Comparison of ENCODE assay signal across 16 mouse cellular contexts in genomic region chr12:86961589-86962344, GRCm38 (mm10). TPM values are rescaled to one million over a fixed set of nuclear protein-coding genes. Genes with fewer than 3 reads are reported as not detected.
A peak's percentile ranks its signal among the peaks of the same experiment; 100 is the strongest.
DNase-seq lines count a peak whose midpoint lies in the region; ATAC-seq and TF ChIP-seq lines count a peak whose summit lies in the region.
"Had no signal": no experiment of that assay in that cellular context is flagged by ENCODE, and none has a peak within 500 bp of the region (broad histone marks: within the 10 kb centered on the region; RNA-seq: fewer than 3 reads in every experiment).

No protein-coding gene starts in this region.

- WGBS in midbrain, embryonic 11.5 days = 70% methylated on average over 11 of the region's 11 CpGs
- 61% methylated on average over 11 of the region's 11 CpGs for WGBS in midbrain, embryonic 14.5 days
- WGBS in stomach, postnatal 0 days = 73% methylated on average over 11 of the region's 11 CpGs

- no peak overlapping the region for H3K27ac ChIP-seq in midbrain, embryonic 11.5 days (ENCODE audit: low read depth, low read length)
- H3K27ac ChIP-seq in midbrain, embryonic 14.5 days (replicated peaks; ENCODE audit: low read depth, low read length) = no peak overlapping the region
- H3K27ac ChIP-seq in stomach, postnatal 0 days (replicated peaks) = 0 out of 2 replicates have a peak overlapping the region, but pooled peaks have one; percentile 13
- H3K27ac ChIP-seq: limb, embryonic 13.5 days; neural tube, embryonic 15.5 days had no signal

- no peaks in the 10 kb centered on the region for H3K9me3 ChIP-seq in midbrain, embryonic 11.5 days (ENCODE audit: control insufficient read depth, low read length)
- H3K9me3 ChIP-seq in midbrain, embryonic 14.5 days (ENCODE audit: control insufficient read depth, low read length) = no peaks in the 10 kb centered on the region
- no peaks in the 10 kb centered on the region for H3K9me3 ChIP-seq in stomach, postnatal 0 days (ENCODE audit: control insufficient read depth, low read length)
- H3K9me3 ChIP-seq: limb, embryonic 13.5 days; neural tube, embryonic 15.5 days had no signal

- DNase-seq in cerebellum, adult 11-12 months = peak; percentile 73
- no peak for DNase-seq in cerebellum, postnatal 4 days (ENCODE audit: low spot score in 2 of 2)
- DNase-seq in midbrain, embryonic 11.5 days (ENCODE audit: low spot score, missing footprints) = no peak
- no peak for DNase-seq in midbrain, embryonic 14.5 days
- peak; percentile 49 for DNase-seq in heart, postnatal 25 days (ENCODE audit: low spot score)
- DNase-seq in stomach, postnatal 0 days (ENCODE audit: low spot score) = no peak
- no peak for DNase-seq in layer of hippocampus, adult 8-10 months (ENCODE audit: low spot score in 2 of 2)
- no peak for DNase-seq in kidney, adult 9 months
- DNase-seq: adrenal gland, adult 8-10 months; forebrain, postnatal 0 days; kidney, postnatal 25 days; spleen, adult 18-20 months; thymus, postnatal 4 days had no signal

- no peak overlapping the region for H3K9ac ChIP-seq in midbrain, embryonic 11.5 days (ENCODE audit: low read length)
- no peak overlapping the region for H3K9ac ChIP-seq in midbrain, embryonic 14.5 days (replicated peaks; ENCODE audit: low read length)
- no peak overlapping the region for H3K9ac ChIP-seq in stomach, postnatal 0 days (ENCODE audit: low read length)
- H3K9ac ChIP-seq: forebrain, postnatal 0 days; limb, embryonic 13.5 days; neural tube, embryonic 15.5 days had no signal

- TF ChIP-seq EP300 in stomach, postnatal 0 days (optimal IDR thresholded peaks at IDR 0.05) = no peak

- no peaks in the 10 kb centered on the region for H3K4me1 ChIP-seq in midbrain, embryonic 11.5 days (ENCODE audit: control insufficient read depth, insufficient read depth, low read length)
- no peaks in the 10 kb centered on the region for H3K4me1 ChIP-seq in midbrain, embryonic 14.5 days (ENCODE audit: control insufficient read depth, insufficient read depth, low read length)
- H3K4me1 ChIP-seq in stomach, postnatal 0 days (replicated peaks; ENCODE audit: control insufficient read depth, insufficient read depth) = no peaks in the 10 kb centered on the region
- H3K4me1 ChIP-seq: limb, embryonic 13.5 days; neural tube, embryonic 15.5 days had no signal

- H3K27me3 ChIP-seq in midbrain, embryonic 11.5 days (ENCODE audit: control insufficient read depth, insufficient read depth, low read length) = no peaks in the 10 kb centered on the region
- no peaks in the 10 kb centered on the region for H3K27me3 ChIP-seq in midbrain, embryonic 14.5 days (ENCODE audit: control insufficient read depth, insufficient read depth, low read length)
- no peaks in the 10 kb centered on the region for H3K27me3 ChIP-seq in stomach, postnatal 0 days (ENCODE audit: control insufficient read depth, insufficient read depth, low read length)
- H3K27me3 ChIP-seq: limb, embryonic 13.5 days; neural tube, embryonic 15.5 days had no signal

- H3K4me3 ChIP-seq in midbrain, embryonic 11.5 days (ENCODE audit: low read depth, low read length) = no peak overlapping the region
- H3K4me3 ChIP-seq in midbrain, embryonic 14.5 days (replicated peaks; ENCODE audit: low read depth, low read length) = no peak overlapping the region
- no peak overlapping the region for H3K4me3 ChIP-seq in stomach, postnatal 0 days (ENCODE audit: low read depth, low read length)
- H3K4me3 ChIP-seq: limb, embryonic 13.5 days; neural tube, embryonic 15.5 days had no signal

- TF ChIP-seq CTCF in stomach, postnatal 0 days (IDR thresholded peaks at IDR 0.05; ENCODE audit: low read depth) = no peak

- intact Hi-C loops in heart, postnatal 25 days (cut with DNase I) = no loop called here

- H3K36me3 ChIP-seq in midbrain, embryonic 11.5 days (ENCODE audit: control insufficient read depth, insufficient read depth, low read length) = peaks cover 34% of the 10 kb centered on the region
- H3K36me3 ChIP-seq in midbrain, embryonic 14.5 days (ENCODE audit: control insufficient read depth, insufficient read depth, low read length) = peaks cover 72% of the 10 kb centered on the region
- peaks cover 27% of the 10 kb centered on the region for H3K36me3 ChIP-seq in stomach, postnatal 0 days (ENCODE audit: control insufficient read depth, insufficient read depth, low read length)

- ATAC-seq in midbrain, embryonic 11.5 days (ENCODE audit: low FRiP score) = peak; percentile 42; the same call in 1 of the 2 replicates
- ATAC-seq in midbrain, embryonic 14.5 days (ENCODE audit: low FRiP score, low TSS enrichment) = no peak
- ATAC-seq in stomach, postnatal 0 days (ENCODE audit: low FRiP score, low TSS enrichment) = peak; percentile 24; the same call in 1 of the 2 replicates
- ATAC-seq: forebrain, postnatal 0 days had no signal

- no peak overlapping the region for H3K4me2 ChIP-seq in midbrain, embryonic 11.5 days
- H3K4me2 ChIP-seq in midbrain, embryonic 14.5 days (ENCODE audit: low read length) = no peak overlapping the region
- no peak overlapping the region for H3K4me2 ChIP-seq in stomach, postnatal 0 days (replicated peaks; ENCODE audit: low read depth)
- H3K4me2 ChIP-seq: limb, embryonic 13.5 days; neural tube, embryonic 15.5 days had no signal

RNA-seq across cellular contexts. Expression of gene Cipc, which starts 14.9 kb away (rescaled TPM):
- 37.9 and 38.4 TPM in 2 replicates for polyA plus RNA-seq in midbrain, embryonic 11.5 days (2014; fragmentation: Nextera tagmentation; extraction: Ambion mirVana)
- polyA plus RNA-seq in midbrain, embryonic 14.5 days (2014; fragmentation: Nextera tagmentation; extraction: Ambion mirVana) = 42.5 and 61.0 TPM in 2 replicates
- 10 to 100 TPM; 41.1 to 48.6 TPM for total RNA-seq in heart, postnatal 25 days (2021)
- 10.1 and 10.8 TPM in 2 replicates for polyA plus RNA-seq in stomach, postnatal 0 days (2015; fragmentation: Nextera tagmentation; extraction: Ambion mirVana)
- total RNA-seq in layer of hippocampus, adult 8-10 months (2022) = 10 to 100 TPM; 70.7 to 89.0 (median 86.1) TPM

RNA-seq across cellular contexts. Expression of gene Zdhhc22, which starts 28.5 kb away (rescaled TPM):
- polyA plus RNA-seq in midbrain, embryonic 11.5 days (2014; fragmentation: Nextera tagmentation; extraction: Ambion mirVana) = 0.41 and 0.51 TPM in 2 replicates
- 9.0 and 10.7 TPM in 2 replicates for polyA plus RNA-seq in midbrain, embryonic 14.5 days (2014; fragmentation: Nextera tagmentation; extraction: Ambion mirVana)
- total RNA-seq in heart, postnatal 25 days (2021) = not detected
- polyA plus RNA-seq in stomach, postnatal 0 days (2015; fragmentation: Nextera tagmentation; extraction: Ambion mirVana) = 0.53 and 0.58 TPM in 2 replicates
- total RNA-seq in layer of hippocampus, adult 8-10 months (2022) = 10 to 100 TPM; 12.3 to 18.3 (median 13.7) TPM
- polyA plus RNA-seq: heart, postnatal 0 days; limb, embryonic 13.5 days had no signal

RNA-seq across cellular contexts. Expression of gene Tmem63c, which starts 59.4 kb away (rescaled TPM):
- polyA plus RNA-seq in midbrain, embryonic 11.5 days (2014; fragmentation: Nextera tagmentation; extraction: Ambion mirVana) = 0.64 and 0.77 TPM in 2 replicates
- polyA plus RNA-seq in midbrain, embryonic 14.5 days (2014; fragmentation: Nextera tagmentation; extraction: Ambion mirVana) = 9.1 and 13.5 TPM in 2 replicates
- total RNA-seq in heart, postnatal 25 days (2021) = under 1 TPM; 0.13 to 0.14 TPM
- 0.72 and 0.74 TPM in 2 replicates for polyA plus RNA-seq in stomach, postnatal 0 days (2015; fragmentation: Nextera tagmentation; extraction: Ambion mirVana)
- 10 to 100 TPM; 30.7 to 42.1 (median 36.4) TPM for total RNA-seq in layer of hippocampus, adult 8-10 months (2022)
- polyA plus RNA-seq: heart, postnatal 0 days had no signal

Comparison
In these comparisons a context has a peak if more than half of its experiments do, and no peak if none do; other contexts are left out.
1. DNase-seq: peak in cerebellum, adult 11-12 months (single experiment) and heart, postnatal 25 days (single experiment); none in cerebellum, postnatal 4 days (0 of 2), midbrain, embryonic 11.5 days (single experiment), midbrain, embryonic 14.5 days (single experiment), stomach, postnatal 0 days (single experiment), layer of hippocampus, adult 8-10 months (0 of 2) and kidney, adult 9 months (single experiment).